Mouse (Mus musculus): ENCODE measurements at regions not wholly inside any gene's neighbourhood (a gene's known extent, or its start where the extent isn't known, plus 50 kb on each side); places are given as distances from the start of the nearest gene placed in this dataset.

- intact Hi-C loops (cut with DNase I): no loop called here
- no peak overlapping the region for H3K4me3 ChIP-seq
- H3K27ac ChIP-seq: no peak overlapping the region
- no peak for TF ChIP-seq CTCF (IDR thresholded peaks at IDR 0.05)
- no peak for DNase-seq (ENCODE audit: extremely low spot score in 1 of 2, low spot score in 2 of 2)
Measured at GRCm38 (mm10) chr17:88320686-88321085, 119.8 kb upstream of the Foxn2 start.

GRCm38 (mm10) chr17:88325326-88325909, 115.1 kb upstream of the Foxn2 start:
- Histone ChIP-seq H3K4me3 (no peak overlapping the region), H3K27ac (peak overlapping the region; percentile 70)
- TF ChIP-seq CTCF (IDR thresholded peaks at IDR 0.05): no peak
- intact Hi-C loops (cut with DNase I): loop anchor here (5.0 kb wide), 1 partner anchor 117 kb away; the partner anchor contains the start of gene Foxn2
- no peak for DNase-seq (ENCODE audit: extremely low spot score in 1 of 2, low spot score in 2 of 2)

GRCm38 (mm10) chr17:88325910-88326739, 114.4 kb upstream of the Foxn2 start:
- intact Hi-C loops (cut with DNase I): loop anchor here (5.0 kb wide), 1 partner anchor 116 kb away; the partner anchor contains the start of gene Foxn2
- peak overlapping the region; percentile 70 for H3K27ac ChIP-seq
- no peak for TF ChIP-seq CTCF (IDR thresholded peaks at IDR 0.05)
- no peak overlapping the region for H3K4me3 ChIP-seq
- no peak for DNase-seq (ENCODE audit: extremely low spot score in 1 of 2, low spot score in 2 of 2)

- intact Hi-C loops (cut with DNase I): loop anchor here (5.0 kb wide), 1 partner anchor 116 kb away; the partner anchor contains the start of gene Foxn2
- H3K27ac ChIP-seq: peak overlapping the region; percentile 59
- DNase-seq (ENCODE audit: extremely low spot score in 1 of 2, low spot score in 2 of 2): no peak
- H3K4me3 ChIP-seq: no peak overlapping the region
- TF ChIP-seq CTCF (IDR thresholded peaks at IDR 0.05): no peak
Measured at GRCm38 (mm10) chr17:88326740-88327123, 113.8 kb upstream of the Foxn2 start.

GRCm38 (mm10) chr17:88327791-88328190, 112.7 kb upstream of the Foxn2 start:
- intact Hi-C loops (cut with DNase I): loop anchor here (5.0 kb wide), 1 partner anchor 115 kb away; the partner anchor contains the start of gene Foxn2
- no peak for TF ChIP-seq CTCF (IDR thresholded peaks at IDR 0.05)
- H3K27ac ChIP-seq: no peak overlapping the region; the same call in 1 of the 2 replicates

GRCm38 (mm10) chr17:88328807-88329206, 111.7 kb upstream of the Foxn2 start:
- no peak for DNase-seq (ENCODE audit: extremely low spot score in 1 of 2, low spot score in 2 of 2)
- H3K27ac ChIP-seq: 0 out of 2 replicates have a peak overlapping the region, but pooled peaks have one; percentile 37
- intact Hi-C loops (cut with DNase I): loop anchor here (5.0 kb wide), 1 partner anchor 113 kb away; the partner anchor contains the start of gene Foxn2
- no peak overlapping the region for H3K4me3 ChIP-seq
- no peak for TF ChIP-seq CTCF (IDR thresholded peaks at IDR 0.05)

More at GRCm38 (mm10) chr17:88327791-88328190, 112.7 kb upstream of the Foxn2 start:
- no peak overlapping the region for H3K4me3 ChIP-seq
- no peak for DNase-seq (ENCODE audit: extremely low spot score in 1 of 2, low spot score in 2 of 2)

- intact Hi-C loops (cut with DNase I): loop anchor here (5.0 kb wide), 1 partner anchor 113 kb away; the partner anchor contains the start of gene Foxn2
Measured at GRCm38 (mm10) chr17:88329715-88330114, 110.8 kb upstream of the Foxn2 start.

GRCm38 (mm10) chr17:88330129-88330528, 110.4 kb upstream of the Foxn2 start:
- peak overlapping the region; percentile 40; the same call in 1 of the 2 replicates for H3K27ac ChIP-seq
- H3K4me3 ChIP-seq: no peak overlapping the region
- TF ChIP-seq CTCF (IDR thresholded peaks at IDR 0.05): peak; percentile 41
- DNase-seq (ENCODE audit: extremely low spot score in 1 of 2, low spot score in 2 of 2): no peak
- intact Hi-C loops (cut with DNase I): no loop called here

More at GRCm38 (mm10) chr17:88329715-88330114, 110.8 kb upstream of the Foxn2 start:
- DNase-seq (ENCODE audit: extremely low spot score in 1 of 2, low spot score in 2 of 2): peak in 1 of 2 experiments; percentile 38
- Histone ChIP-seq H3K27ac (no peak overlapping the region), H3K4me3 (no peak overlapping the region)
- no peak for TF ChIP-seq CTCF (IDR thresholded peaks at IDR 0.05)

- no peak overlapping the region for H3K27ac ChIP-seq
- no peak for DNase-seq (ENCODE audit: extremely low spot score in 1 of 2, low spot score in 2 of 2)
- no peak for TF ChIP-seq CTCF (IDR thresholded peaks at IDR 0.05)
- intact Hi-C loops (cut with DNase I): no loop called here
- no peak overlapping the region for H3K4me3 ChIP-seq
Measured at GRCm38 (mm10) chr17:88333816-88334215, 106.7 kb upstream of the Foxn2 start.

- no peak overlapping the region for H3K4me3 ChIP-seq
- no peak for TF ChIP-seq CTCF (IDR thresholded peaks at IDR 0.05)
- no peak overlapping the region for H3K27ac ChIP-seq
- DNase-seq (ENCODE audit: extremely low spot score in 1 of 2, low spot score in 2 of 2): no peak
- intact Hi-C loops (cut with DNase I): no loop called here
Measured at GRCm38 (mm10) chr17:88335271-88335670, 105.2 kb upstream of the Foxn2 start.

- Histone ChIP-seq H3K27ac (peak overlapping the region; percentile 69), H3K4me3 (no peak overlapping the region)
- intact Hi-C loops (cut with DNase I): no loop called here
- DNase-seq (ENCODE audit: extremely low spot score in 1 of 2, low spot score in 2 of 2): no peak
- TF ChIP-seq CTCF (IDR thresholded peaks at IDR 0.05): no peak
Measured at GRCm38 (mm10) chr17:88336140-88336769, 104.3 kb upstream of the Foxn2 start.
